Mouse (Mus musculus) CD4-positive, CD25-positive, alpha-beta regulatory T cell, adult 2 months (primary cell): ENCODE measurements around the gene Map3k14.
"Not testable (repeated sequence)": the region's sequence is repeated elsewhere in the genome, so short reads cannot be mapped to it uniquely, and the experiment has no call there.

Source experiments
- DNase-seq: peaks from one replicate; pipeline ENCODE4 v3.0.0-alpha.2; 2012; ENCODE audit warnings: low read depth, low spot score

Gene Map3k14

DNA sequence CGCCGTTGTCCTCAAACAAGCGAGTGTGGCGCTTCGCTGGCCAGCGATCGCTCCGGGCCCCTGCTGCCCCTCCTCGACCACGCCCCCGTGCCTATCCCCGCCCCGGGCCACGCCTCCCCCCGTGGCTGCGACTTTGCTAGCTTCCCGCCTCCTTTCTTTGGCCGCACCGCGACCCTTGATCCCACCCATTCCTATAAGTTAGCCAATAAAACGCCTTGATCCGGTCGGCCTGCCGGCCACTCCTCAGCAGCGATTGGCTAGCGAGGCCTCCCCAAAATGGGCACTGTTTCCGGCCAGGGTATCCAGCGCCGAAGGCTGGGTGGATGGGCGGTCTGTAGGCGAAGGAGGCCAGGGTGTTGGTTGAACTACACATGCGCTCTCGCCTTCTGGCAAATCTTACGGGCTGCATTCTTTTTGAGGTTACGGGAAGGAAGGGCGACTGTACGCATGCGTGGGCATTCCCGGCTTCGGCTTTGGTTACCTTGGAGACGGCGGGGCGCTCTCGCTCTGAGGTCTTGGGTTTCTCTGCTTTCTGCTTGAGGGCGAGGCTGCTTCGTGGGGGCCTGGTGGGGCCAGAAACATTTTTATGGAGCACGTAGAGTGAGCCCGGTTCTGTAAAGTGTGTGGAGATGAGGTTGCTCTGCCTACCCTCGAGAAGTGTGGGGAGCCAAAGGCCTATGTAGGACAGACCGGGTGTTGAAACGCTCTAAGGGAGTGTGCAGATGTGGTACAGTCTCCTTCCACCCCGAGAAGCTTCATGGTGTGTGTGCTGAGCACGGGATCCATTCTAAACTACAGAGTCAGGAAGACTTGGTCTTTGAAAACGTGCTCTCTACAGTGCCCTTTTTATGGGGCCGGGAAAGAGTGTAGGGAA, at the start of gene Map3k14:
TSS of gene Map3k14 (minus strand) at position 127 of the 874 bp plus-strand sequence.
- peak; percentile 99 for DNase-seq

GRCm38 (mm10) chr11:103315379-103315778, 48.1 kb upstream of the Map3k14 start:
- no peak for DNase-seq

- no peak for DNase-seq
Observed at GRCm38 (mm10) chr11:103314736-103315374, 47.6 kb upstream of the Map3k14 start.

GRCm38 (mm10) chr11:103313542-103313941, 46.3 kb upstream of the Map3k14 start:
- DNase-seq: no peak

DNA sequence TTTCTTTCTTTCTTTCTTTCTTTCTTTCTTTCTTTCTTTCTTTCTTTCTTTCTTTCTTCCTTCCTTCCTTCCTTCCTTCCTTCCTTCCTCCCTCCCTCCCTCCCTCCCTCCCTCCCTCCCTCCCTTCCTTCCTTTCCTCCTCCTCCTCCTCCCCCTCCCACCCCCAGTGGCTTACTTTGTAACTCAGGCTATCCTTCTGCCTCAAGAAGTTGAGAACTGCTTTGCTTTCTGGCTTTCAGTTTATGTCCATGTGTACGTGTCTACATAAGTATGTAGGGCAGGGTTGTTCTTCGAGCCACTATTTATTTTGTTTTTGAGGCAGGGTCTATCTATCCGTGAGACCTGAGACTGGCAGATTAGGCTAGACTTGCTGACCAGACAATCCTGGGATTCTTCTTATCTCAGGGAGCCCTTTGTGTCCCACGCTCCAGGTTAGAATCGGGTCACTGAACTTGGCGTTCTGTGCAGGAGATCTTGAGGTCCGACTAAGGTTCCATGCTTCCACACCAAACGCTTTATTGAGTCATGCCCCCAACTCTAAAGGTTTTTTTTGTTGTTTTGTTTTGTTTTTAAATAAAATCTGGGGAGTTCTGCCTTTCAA, 45.5 kb upstream of the Map3k14 start:
- DNase-seq: no peak

GRCm38 (mm10) chr11:103311960-103312611, 44.8 kb upstream of the Map3k14 start:
- DNase-seq: peak; percentile 44

- no peak for DNase-seq
Observed at GRCm38 (mm10) chr11:103309956-103310574, 42.8 kb upstream of the Map3k14 start.

GRCm38 (mm10) chr11:103307910-103308309, 40.6 kb upstream of the Map3k14 start:
- DNase-seq: peak; percentile 67

GRCm38 (mm10) chr11:103304525-103304924, 37.3 kb upstream of the Map3k14 start:
- no peak for DNase-seq

GRCm38 (mm10) chr11:103294772-103295171, 27.5 kb upstream of the Map3k14 start:
- DNase-seq: no peak

DNA sequence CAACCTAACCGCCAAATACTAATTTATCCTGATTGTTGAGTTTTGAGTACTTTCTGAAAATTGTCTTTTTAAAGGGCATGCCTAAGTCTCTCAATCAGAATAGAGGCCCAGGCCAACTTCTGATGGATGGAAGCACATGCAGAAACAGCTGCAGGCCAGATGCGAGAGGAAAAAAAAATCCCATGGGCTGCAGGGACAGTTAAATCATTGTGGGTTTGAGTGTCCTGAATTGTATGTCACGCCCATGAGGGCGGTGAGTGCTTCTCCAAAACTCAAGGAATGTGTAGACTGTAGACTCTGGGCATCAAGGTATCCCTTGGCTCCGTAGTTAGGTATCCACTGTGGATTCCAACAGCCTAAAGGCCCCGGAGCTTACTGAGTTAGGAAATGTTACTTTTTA, 26.8 kb upstream of the Map3k14 start:
- DNase-seq: no peak

- no peak for DNase-seq
Observed at GRCm38 (mm10) chr11:103292890-103293287, 25.6 kb upstream of the Map3k14 start.

- DNase-seq: no peak
Observed at GRCm38 (mm10) chr11:103292152-103292889, 25.0 kb upstream of the Map3k14 start.

DNA sequence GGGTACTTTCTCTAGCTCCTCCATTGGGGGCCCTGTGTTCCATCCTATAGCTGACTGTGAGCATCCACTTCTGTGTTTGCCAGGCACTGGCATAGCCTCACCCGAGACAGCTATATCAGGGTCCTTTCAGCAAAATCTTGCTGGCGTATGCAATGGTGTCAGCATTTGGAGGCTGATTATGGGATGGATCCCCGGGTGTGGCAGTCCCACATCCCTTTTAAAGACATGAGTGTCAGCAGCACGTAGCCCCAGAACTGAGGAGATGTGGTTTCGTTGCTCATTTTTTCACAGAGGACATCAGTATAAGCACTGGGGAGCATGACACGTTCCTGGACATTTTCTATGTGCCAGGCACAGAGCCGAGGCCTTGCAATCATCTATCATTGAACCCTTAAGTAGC, 23.6 kb upstream of the Map3k14 start:
- DNase-seq: not testable (repeated sequence)

DNA sequence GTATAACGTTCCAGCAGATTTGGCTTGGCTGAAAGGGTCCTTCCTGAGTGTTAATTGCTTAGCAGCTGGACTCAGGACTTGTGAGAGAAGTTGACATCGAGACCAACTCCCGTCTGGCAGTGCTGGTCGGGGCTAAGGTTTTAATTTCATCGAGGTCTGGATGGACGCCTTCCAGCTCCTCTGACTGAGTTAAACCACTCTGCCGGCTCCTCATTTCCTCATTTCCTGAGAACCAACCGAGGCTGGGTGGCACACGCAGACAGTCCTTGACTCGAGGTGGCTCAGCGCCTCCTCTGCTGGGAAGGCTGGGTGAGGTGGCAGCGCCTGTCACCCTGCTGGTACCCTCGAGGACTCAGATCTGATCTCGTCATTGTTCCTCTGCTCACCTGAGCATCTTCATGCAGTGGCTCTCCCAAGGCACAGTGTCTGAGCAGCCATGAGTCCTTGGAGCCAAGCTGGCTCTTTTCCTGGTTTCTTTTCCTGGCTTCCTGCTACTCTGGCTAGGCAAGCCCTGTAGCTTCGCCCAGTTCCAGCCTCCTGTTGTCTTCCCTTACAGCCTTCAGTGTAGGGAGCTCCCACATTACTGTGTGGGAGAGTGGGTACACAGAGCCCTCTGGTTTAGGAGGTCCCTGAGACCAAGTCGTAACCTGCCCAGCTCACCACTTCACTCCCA, 21.2 kb upstream of the Map3k14 start:
- DNase-seq: no peak

DNA sequence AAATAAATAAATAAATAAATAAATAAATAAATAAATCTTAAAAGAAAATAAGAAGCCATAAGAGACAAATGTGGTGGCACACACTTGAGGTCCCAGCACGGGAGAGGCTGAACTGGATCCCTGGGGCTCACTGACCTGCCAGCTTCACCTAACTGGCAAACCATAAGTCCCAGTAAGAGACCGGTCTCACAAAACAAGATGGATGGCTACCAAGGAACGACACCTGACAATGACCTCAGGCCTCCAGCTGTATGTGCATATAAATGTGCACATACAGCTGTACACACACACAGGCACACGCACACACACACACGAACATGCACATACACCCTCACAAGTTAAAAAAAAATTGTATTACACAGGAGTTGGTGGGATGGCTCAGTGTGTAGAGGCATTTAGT, 19.6 kb upstream of the Map3k14 start:
- no peak for DNase-seq

DNA sequence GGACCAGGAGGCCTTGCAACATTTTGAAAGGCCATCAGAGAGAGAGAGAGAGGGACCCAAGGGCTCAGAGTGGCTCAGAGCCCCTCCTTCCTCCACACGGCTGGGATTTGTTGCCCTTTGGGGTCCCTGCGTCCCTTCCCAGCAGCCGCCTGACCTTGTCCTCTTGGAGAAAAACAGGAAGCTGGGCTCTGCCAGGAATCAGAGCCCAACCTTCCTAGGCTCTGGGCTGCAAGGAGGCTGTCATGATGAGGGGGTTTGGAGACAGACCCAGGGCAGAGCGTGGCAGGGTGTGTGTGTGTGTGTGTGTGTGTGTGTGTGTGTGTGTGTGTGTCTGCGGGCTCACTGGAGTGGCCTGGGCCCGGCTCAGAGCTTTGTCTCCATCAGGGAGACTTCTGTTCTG, 18.7 kb upstream of the Map3k14 start:
- DNase-seq: no peak

GRCm38 (mm10) chr11:103285276-103285675, 18.0 kb upstream of the Map3k14 start:
- no peak for DNase-seq

DNA sequence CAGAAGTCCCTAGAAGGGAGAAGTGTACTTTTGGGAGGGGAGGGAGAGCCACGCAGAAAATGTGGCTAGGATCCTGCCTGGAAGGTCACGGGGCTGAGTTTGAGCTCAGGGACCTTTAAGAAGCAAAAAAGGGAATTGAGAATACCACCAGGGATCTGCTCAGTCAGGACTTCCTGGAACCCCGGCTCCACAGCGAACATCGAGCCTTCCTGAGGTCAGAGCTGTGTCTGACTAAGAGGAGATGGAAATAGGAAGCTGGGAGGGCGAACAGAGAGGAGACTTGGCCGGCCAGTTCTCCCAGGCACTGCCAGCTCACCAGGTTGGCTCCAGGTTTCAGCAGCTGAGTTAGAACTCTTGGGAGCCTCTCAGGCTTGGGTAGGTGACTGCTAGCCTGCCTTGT, 14.5 kb upstream of the Map3k14 start:
- no peak for DNase-seq

DNA sequence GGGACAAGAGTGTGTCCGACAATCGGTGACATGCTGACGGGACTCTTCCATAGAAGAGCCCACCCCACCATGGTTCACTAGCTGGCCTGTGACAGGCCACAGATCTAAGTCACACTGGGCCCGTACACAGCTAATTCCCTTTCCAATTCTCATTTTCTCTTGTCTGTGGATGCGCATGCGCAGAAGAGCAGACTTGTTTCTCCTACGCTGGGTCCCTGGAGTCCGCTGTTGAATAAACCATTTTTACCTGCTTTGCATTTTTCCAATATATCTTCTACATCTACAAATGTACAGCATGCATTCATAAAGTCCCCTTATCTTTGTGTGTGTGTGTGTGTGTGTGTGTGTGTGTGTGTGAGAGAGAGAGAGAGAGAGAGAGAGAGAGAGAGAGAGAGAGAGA, 9.2 kb upstream of the Map3k14 start:
- DNase-seq: no peak
